36 mouse cellular contexts compared by ENCODE assay signal in the genomic region with DNA sequence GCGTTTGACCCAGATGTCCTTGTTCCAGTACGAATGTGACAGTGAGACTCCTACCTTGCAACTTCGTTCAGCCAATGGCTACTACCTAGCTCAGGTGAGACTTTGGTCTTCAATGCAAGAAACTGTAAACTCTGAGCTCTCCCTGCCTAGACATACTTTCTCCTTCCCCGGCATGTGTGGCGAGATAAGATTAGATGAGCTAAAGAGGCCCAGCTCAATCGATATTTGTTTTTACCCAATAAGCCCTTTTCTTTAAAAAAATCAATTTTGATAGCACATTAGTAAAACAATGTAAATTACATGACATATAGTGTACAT. TPM values are rescaled to one million over a fixed set of nuclear protein-coding genes. Genes with fewer than 3 reads are reported as not detected.
A peak's percentile ranks its signal among the peaks of the same experiment; 100 is the strongest.
DNase-seq lines count a peak whose midpoint lies in the region; ATAC-seq and TF ChIP-seq lines count a peak whose summit lies in the region.
"Had no signal": no experiment of that assay in that cellular context is flagged by ENCODE, and none has a peak within 500 bp of the region (broad histone marks: within the 10 kb centered on the region; RNA-seq: fewer than 3 reads in every experiment).

No protein-coding gene starts in this region.

- H3K4me3 ChIP-seq in stomach, embryonic 15.5 days (replicated peaks) = no peak overlapping the region
- H3K4me3 ChIP-seq in stomach, postnatal 0 days (ENCODE audit: low read depth, low read length) = no peak overlapping the region
- H3K4me3 ChIP-seq in intestine, postnatal 0 days (ENCODE audit: low read depth, low read length) = no peak overlapping the region
- peak overlapping the region; percentile 8; the same call in 1 of the 2 replicates for H3K4me3 ChIP-seq in liver, embryonic 15.5 days (replicated peaks)
- H3K4me3 ChIP-seq: forebrain, embryonic 10.5 days; forebrain, embryonic 15.5 days; heart, embryonic 12.5 days; hindbrain, embryonic 13.5 days; kidney, embryonic 15.5 days; layer of hippocampus, adult 2 months; left cerebral cortex, adult 2 months; limb, embryonic 12.5 days; megakaryocyte, embryonic 14.5 days; midbrain, embryonic 12.5 days; myocyte; neural tube, embryonic 13.5 days had no signal

- H3K36me3 ChIP-seq in stomach, embryonic 15.5 days = no peaks in the 10 kb centered on the region
- H3K36me3 ChIP-seq in stomach, postnatal 0 days (ENCODE audit: control insufficient read depth, insufficient read depth, low read length) = no peaks in the 10 kb centered on the region
- H3K36me3 ChIP-seq in intestine, postnatal 0 days (ENCODE audit: control insufficient read depth, insufficient read depth) = peaks cover 7% of the 10 kb centered on the region; the same call in 1 of the 2 replicates
- peaks cover 16% of the 10 kb centered on the region for H3K36me3 ChIP-seq in liver, embryonic 15.5 days (replicated peaks)

- no peak for TF ChIP-seq EP300 in stomach, postnatal 0 days (optimal IDR thresholded peaks at IDR 0.05)

- WGBS in stomach, embryonic 15.5 days = 65% methylated on average over 6 of the region's 6 CpGs
- WGBS in stomach, postnatal 0 days = 54% methylated on average over 6 of the region's 6 CpGs
- 39% methylated on average over 6 of the region's 6 CpGs for WGBS in intestine, postnatal 0 days
- WGBS in liver, embryonic 15.5 days (ENCODE audit: insufficient replicate concordance) = 42% methylated on average over 6 of the region's 6 CpGs

- no peak overlapping the region for H3K27ac ChIP-seq in stomach, embryonic 15.5 days
- no peak overlapping the region for H3K27ac ChIP-seq in stomach, postnatal 0 days (replicated peaks)
- H3K27ac ChIP-seq in intestine, postnatal 0 days (ENCODE audit: low read depth, low read length) = no peak overlapping the region
- no peak overlapping the region for H3K27ac ChIP-seq in liver, embryonic 15.5 days (replicated peaks)
- H3K27ac ChIP-seq: forebrain, embryonic 10.5 days; forebrain, embryonic 15.5 days; hindbrain, embryonic 13.5 days; kidney, embryonic 15.5 days; layer of hippocampus, adult 2 months; left cerebral cortex, adult 2 months; limb, embryonic 12.5 days; midbrain, embryonic 12.5 days; neural tube, embryonic 13.5 days had no signal

- no peaks in the 10 kb centered on the region for H3K4me1 ChIP-seq in stomach, embryonic 15.5 days
- no peaks in the 10 kb centered on the region for H3K4me1 ChIP-seq in stomach, postnatal 0 days (replicated peaks; ENCODE audit: control insufficient read depth, insufficient read depth)
- H3K4me1 ChIP-seq in intestine, postnatal 0 days (replicated peaks; ENCODE audit: control insufficient read depth, insufficient read depth, low read length) = 0 out of 2 replicates have a peak, but pooled peaks cover 3% of the 10 kb centered on the region
- H3K4me1 ChIP-seq in liver, embryonic 15.5 days (replicated peaks) = peaks cover 26% of the 10 kb centered on the region
- H3K4me1 ChIP-seq: forebrain, embryonic 10.5 days; forebrain, embryonic 15.5 days; hindbrain, embryonic 13.5 days; kidney, embryonic 15.5 days; limb, embryonic 12.5 days; neural tube, embryonic 13.5 days had no signal

- DNase-seq in stomach, postnatal 0 days (ENCODE audit: low spot score) = no peak
- DNase-seq in heart, adult 9 months (ENCODE audit: low spot score in 2 of 2) = no peak
- DNase-seq in ovary, postnatal 10 days (ENCODE audit: low spot score) = no peak
- no peak for DNase-seq in adipocyte (ENCODE audit: low spot score)
- DNase-seq: adrenal gland, adult 8-10 months; cerebellum, adult 8-10 months; cerebellum, postnatal 25 days; gastrocnemius, postnatal 36 days; heart, adult 18-20 months; heart, postnatal 4 days; kidney, adult 18-20 months; kidney, postnatal 25 days; right cerebral cortex, postnatal 14 days; spleen, adult 18-20 months; thymus, adult 2 months; thymus, postnatal 36 days had no signal

- H3K9ac ChIP-seq in stomach, embryonic 15.5 days = no peak overlapping the region
- no peak overlapping the region for H3K9ac ChIP-seq in stomach, postnatal 0 days (ENCODE audit: low read length)
- no peak overlapping the region for H3K9ac ChIP-seq in intestine, postnatal 0 days (ENCODE audit: low read depth, low read length)
- no peak overlapping the region for H3K9ac ChIP-seq in liver, embryonic 15.5 days
- H3K9ac ChIP-seq: forebrain, embryonic 15.5 days; heart, embryonic 12.5 days; hindbrain, embryonic 13.5 days; kidney, embryonic 15.5 days; limb, embryonic 12.5 days; midbrain, embryonic 12.5 days; neural tube, embryonic 13.5 days had no signal

- H3K27me3 ChIP-seq in stomach, embryonic 15.5 days (replicated peaks) = no peaks in the 10 kb centered on the region
- no peaks in the 10 kb centered on the region for H3K27me3 ChIP-seq in stomach, postnatal 0 days (ENCODE audit: control insufficient read depth, insufficient read depth, low read length)
- H3K27me3 ChIP-seq in intestine, postnatal 0 days (replicated peaks; ENCODE audit: control insufficient read depth, insufficient read depth, low read length) = peaks cover 8% of the 10 kb centered on the region
- H3K27me3 ChIP-seq in liver, embryonic 15.5 days = peaks cover 5% of the 10 kb centered on the region; the same call in 1 of the 2 replicates
- H3K27me3 ChIP-seq: forebrain, embryonic 15.5 days; heart, embryonic 12.5 days; hindbrain, embryonic 13.5 days; kidney, embryonic 15.5 days; limb, embryonic 12.5 days; midbrain, embryonic 12.5 days; neural tube, embryonic 13.5 days had no signal

- no peaks in the 10 kb centered on the region for H3K9me3 ChIP-seq in stomach, embryonic 15.5 days
- no peaks in the 10 kb centered on the region for H3K9me3 ChIP-seq in stomach, postnatal 0 days (ENCODE audit: control insufficient read depth, low read length)
- H3K9me3 ChIP-seq in intestine, postnatal 0 days (ENCODE audit: control insufficient read depth) = no peaks in the 10 kb centered on the region
- H3K9me3 ChIP-seq in liver, embryonic 15.5 days (replicated peaks) = no peaks in the 10 kb centered on the region
- H3K9me3 ChIP-seq: forebrain, embryonic 10.5 days; forebrain, embryonic 15.5 days; heart, embryonic 12.5 days; hindbrain, embryonic 13.5 days; kidney, embryonic 15.5 days; limb, embryonic 12.5 days; megakaryocyte, embryonic 14.5 days; midbrain, embryonic 12.5 days; neural tube, embryonic 13.5 days had no signal

- no peak overlapping the region for H3K4me2 ChIP-seq in stomach, embryonic 15.5 days
- H3K4me2 ChIP-seq in stomach, postnatal 0 days (replicated peaks; ENCODE audit: low read depth) = no peak overlapping the region
- H3K4me2 ChIP-seq in intestine, postnatal 0 days (replicated peaks; ENCODE audit: low read depth) = peak overlapping the region; percentile 43
- H3K4me2 ChIP-seq in liver, embryonic 15.5 days = peak overlapping the region; percentile 40
- H3K4me2 ChIP-seq: forebrain, embryonic 15.5 days; heart, embryonic 12.5 days; hindbrain, embryonic 13.5 days; kidney, embryonic 15.5 days; limb, embryonic 12.5 days; midbrain, embryonic 12.5 days; neural tube, embryonic 13.5 days had no signal

- TF ChIP-seq CTCF in stomach, postnatal 0 days (IDR thresholded peaks at IDR 0.05; ENCODE audit: low read depth) = no peak
- no peak for TF ChIP-seq CTCF in intestine, postnatal 0 days (IDR thresholded peaks at IDR 0.05; ENCODE audit: low read depth)

- peak; percentile 37; the same call in 1 of the 2 replicates for ATAC-seq in stomach, embryonic 15.5 days (ENCODE audit: insufficient read depth, low FRiP score, low read depth)
- no peak for ATAC-seq in stomach, postnatal 0 days (ENCODE audit: low FRiP score, low TSS enrichment)
- peak; percentile 67 for ATAC-seq in intestine, postnatal 0 days
- ATAC-seq in liver, embryonic 15.5 days (ENCODE audit: insufficient read depth) = peak; percentile 58
- ATAC-seq: forebrain, embryonic 15.5 days had no signal

RNA-seq across cellular contexts. Expression of gene Gcc1, which starts 3.3 kb away (rescaled TPM):
- 9.7 and 9.9 TPM in 2 replicates for polyA plus RNA-seq in stomach, embryonic 15.5 days (2015; fragmentation: Nextera tagmentation; extraction: Ambion mirVana)
- polyA plus RNA-seq in stomach, postnatal 0 days (2015; fragmentation: Nextera tagmentation; extraction: Ambion mirVana) = 5.6 and 6.3 TPM in 2 replicates
- 5.3 and 6.8 TPM in 2 replicates for polyA plus RNA-seq in intestine, postnatal 0 days (2015; fragmentation: Nextera tagmentation; extraction: Ambion mirVana)
- 3.6 TPM in 2 replicates for polyA plus RNA-seq in liver, embryonic 15.5 days (2015; fragmentation: Nextera tagmentation; extraction: Ambion mirVana)

RNA-seq across cellular contexts. Expression of gene Fscn3, which starts 3.9 kb away (rescaled TPM):
- not detected in 2 replicates for polyA plus RNA-seq in stomach, embryonic 15.5 days (2015; fragmentation: Nextera tagmentation; extraction: Ambion mirVana)
- polyA plus RNA-seq in stomach, postnatal 0 days (2015; fragmentation: Nextera tagmentation; extraction: Ambion mirVana) = not detected in 2 replicates
- not detected in 2 replicates for polyA plus RNA-seq in intestine, postnatal 0 days (2015; fragmentation: Nextera tagmentation; extraction: Ambion mirVana)
- polyA plus RNA-seq in liver, embryonic 15.5 days (2015; fragmentation: Nextera tagmentation; extraction: Ambion mirVana) = 0.32 and 0.70 TPM in 2 replicates
- polyA plus RNA-seq: embryonic facial prominence, embryonic 11.5 days; forebrain, embryonic 15.5 days; heart, embryonic 12.5 days; heart, postnatal 0 days; hindbrain, embryonic 13.5 days; limb, embryonic 12.5 days; lung, postnatal 0 days; midbrain, embryonic 12.5 days; midbrain, postnatal 0 days; myocyte; neural tube, embryonic 13.5 days had no signal

RNA-seq across cellular contexts. Expression of gene Arf5, which starts 8.1 kb away (rescaled TPM):
- polyA plus RNA-seq in stomach, embryonic 15.5 days (2015; fragmentation: Nextera tagmentation; extraction: Ambion mirVana) = 296 and 340 TPM in 2 replicates
- polyA plus RNA-seq in stomach, postnatal 0 days (2015; fragmentation: Nextera tagmentation; extraction: Ambion mirVana) = 296 and 303 TPM in 2 replicates
- polyA plus RNA-seq in intestine, postnatal 0 days (2015; fragmentation: Nextera tagmentation; extraction: Ambion mirVana) = 289 and 307 TPM in 2 replicates
- polyA plus RNA-seq in liver, embryonic 15.5 days (2015; fragmentation: Nextera tagmentation; extraction: Ambion mirVana) = 406 and 425 TPM in 2 replicates

RNA-seq across cellular contexts. Expression of gene Pax4, which starts 17.7 kb away (rescaled TPM):
- polyA plus RNA-seq in stomach, embryonic 15.5 days (2015; fragmentation: Nextera tagmentation; extraction: Ambion mirVana) = 1.6 and 2.5 TPM in 2 replicates
- not detected in 2 replicates for polyA plus RNA-seq in stomach, postnatal 0 days (2015; fragmentation: Nextera tagmentation; extraction: Ambion mirVana)
- polyA plus RNA-seq in intestine, postnatal 0 days (2015; fragmentation: Nextera tagmentation; extraction: Ambion mirVana) = 0.37 and 1.3 TPM in 2 replicates
- polyA plus RNA-seq in liver, embryonic 15.5 days (2015; fragmentation: Nextera tagmentation; extraction: Ambion mirVana) = not detected in 2 replicates
- polyA plus RNA-seq: embryonic facial prominence, embryonic 11.5 days; forebrain, embryonic 10.5 days; frontal cortex, adult 2 months; heart, embryonic 12.5 days; heart, postnatal 0 days; hindbrain, embryonic 13.5 days; kidney, embryonic 15.5 days; limb, embryonic 12.5 days; lung, postnatal 0 days; midbrain, embryonic 12.5 days; myocyte; neural tube, embryonic 13.5 days; thymus, adult 2 months had no signal

RNA-seq across cellular contexts. Expression of gene Zfp800, which starts 33.7 kb away (rescaled TPM):
- 22.6 and 27.6 TPM in 2 replicates for polyA plus RNA-seq in stomach, embryonic 15.5 days (2015; fragmentation: Nextera tagmentation; extraction: Ambion mirVana)
- 17.8 and 18.4 TPM in 2 replicates for polyA plus RNA-seq in stomach, postnatal 0 days (2015; fragmentation: Nextera tagmentation; extraction: Ambion mirVana)
- polyA plus RNA-seq in intestine, postnatal 0 days (2015; fragmentation: Nextera tagmentation; extraction: Ambion mirVana) = 19.2 and 19.3 TPM in 2 replicates
- polyA plus RNA-seq in liver, embryonic 15.5 days (2015; fragmentation: Nextera tagmentation; extraction: Ambion mirVana) = 23.4 and 25.6 TPM in 2 replicates

Comparison
In these comparisons a context has a peak if more than half of its experiments do, and no peak if none do; other contexts are left out.
1. H3K4me2 ChIP-seq: peak in intestine, postnatal 0 days (single experiment) and liver, embryonic 15.5 days (single experiment); none in stomach, embryonic 15.5 days (single experiment) and stomach, postnatal 0 days (single experiment).